13 mouse cellular contexts compared by ENCODE assay signal in the genomic region with DNA sequence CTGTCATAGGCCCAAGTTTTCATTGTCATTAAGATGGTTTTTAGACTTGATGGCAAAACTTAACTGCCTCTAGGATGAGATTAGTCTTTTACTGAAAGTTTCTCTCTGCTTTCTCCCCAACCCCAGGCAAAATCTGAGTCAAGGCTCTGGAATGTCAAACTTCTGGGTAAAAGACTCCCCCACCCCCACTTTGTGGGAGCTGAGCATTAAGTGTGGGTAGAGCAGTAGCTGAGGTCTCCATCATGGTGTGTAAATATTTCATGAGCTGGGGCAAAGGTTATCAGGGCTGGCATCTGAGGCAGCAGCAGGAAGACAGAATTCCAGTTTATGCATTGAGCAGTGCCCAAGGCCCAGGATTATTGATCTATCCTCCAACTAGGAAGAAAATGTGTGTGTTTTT.
DNase-seq lines count a peak whose midpoint lies in the region; ATAC-seq and TF ChIP-seq lines count a peak whose summit lies in the region.
"Had no signal": no experiment of that assay in that cellular context is flagged by ENCODE, and none has a peak within 500 bp of the region (broad histone marks: within the 10 kb centered on the region; RNA-seq: fewer than 3 reads in every experiment).

No protein-coding gene starts in this region.

- no peak; the same call in 1 of the 2 replicates for ATAC-seq in liver, embryonic 11.5 days (replicated peaks; ENCODE audit: low FRiP score)
- no peak for ATAC-seq in liver, postnatal 0 days
- ATAC-seq: forebrain, embryonic 15.5 days had no signal

- no peaks in the 10 kb centered on the region for H3K36me3 ChIP-seq in liver, adult 2 months (ENCODE audit: control insufficient read depth, insufficient read depth, low read length)
- H3K36me3 ChIP-seq in liver, embryonic 11.5 days (ENCODE audit: control insufficient read depth, insufficient read depth, low read length), result no peaks in the 10 kb centered on the region
- H3K36me3 ChIP-seq in liver, postnatal 0 days (replicated peaks; ENCODE audit: insufficient read depth, low read length), result no peaks in the 10 kb centered on the region
- H3K36me3 ChIP-seq: forebrain, embryonic 15.5 days; limb, embryonic 15.5 days had no signal

- no peak for TF ChIP-seq POLR2A in liver, adult 2 months (IDR thresholded peaks at IDR 0.05; ENCODE audit: extremely low read depth, insufficient read depth, low read length)

- DNase-seq in liver, adult 2 months (ENCODE audit: extremely low read depth, low read depth, low spot score), result peak; percentile 38
- DNase-seq in liver, embryonic 11.5 days (ENCODE audit: low spot score), result no peak
- peak; percentile 49 for DNase-seq in NIH3T3 (ENCODE audit: low read depth)
- DNase-seq in embryo, embryonic 10 days (ENCODE audit: low spot score), result peak; percentile 36
- peak; percentile 12 for DNase-seq in liver, postnatal 0 days
- no peak for DNase-seq in ovary, adult 18-20 months (ENCODE audit: low spot score)
- no peak for DNase-seq in left cerebral cortex, adult 2 months (ENCODE audit: extremely low spot score in 1 of 2, low spot score in 2 of 2)
- DNase-seq: adrenal gland, postnatal 36 days; cerebellum, postnatal 25 days; gastrocnemius, postnatal 10 days had no signal

- H3K4me1 ChIP-seq in liver, adult 2 months (ENCODE audit: control insufficient read depth, insufficient read depth, low read length), result no peaks in the 10 kb centered on the region
- no peaks in the 10 kb centered on the region for H3K4me1 ChIP-seq in liver, embryonic 11.5 days (replicated peaks; ENCODE audit: control insufficient read depth, insufficient read depth, low read length)
- H3K4me1 ChIP-seq in liver, postnatal 0 days (ENCODE audit: insufficient read depth), result no peaks in the 10 kb centered on the region
- H3K4me1 ChIP-seq: forebrain, embryonic 15.5 days; limb, embryonic 15.5 days; megakaryocyte, embryonic 14.5 days had no signal

- H3K79me2 ChIP-seq in liver, adult 2 months (ENCODE audit: control insufficient read depth, insufficient read depth, low read length), result no peaks in the 10 kb centered on the region

- no peak for TF ChIP-seq CTCF in liver, adult 2 months (IDR thresholded peaks at IDR 0.05; ENCODE audit: low read depth, low read length)
- TF ChIP-seq CTCF in liver, postnatal 0 days (IDR thresholded peaks at IDR 0.05; ENCODE audit: low read depth), result no peak
- TF ChIP-seq CTCF in left cerebral cortex, adult 2 months (IDR thresholded peaks at IDR 0.05), result no peak

- H3K27me3 ChIP-seq in liver, adult 2 months (ENCODE audit: control insufficient read depth, insufficient read depth, low read length), result no peaks in the 10 kb centered on the region
- H3K27me3 ChIP-seq in liver, embryonic 11.5 days (replicated peaks; ENCODE audit: control insufficient read depth, insufficient read depth, low read length), result no peaks in the 10 kb centered on the region
- no peaks in the 10 kb centered on the region for H3K27me3 ChIP-seq in liver, postnatal 0 days (ENCODE audit: insufficient read depth, low read length)
- H3K27me3 ChIP-seq: forebrain, embryonic 15.5 days; limb, embryonic 15.5 days had no signal

- H3K27ac ChIP-seq in liver, adult 2 months (replicated peaks; ENCODE audit: insufficient read depth, low read depth, low read length), result no peak overlapping the region
- no peak overlapping the region for H3K27ac ChIP-seq in liver, embryonic 11.5 days (ENCODE audit: low read depth, low read length)
- H3K27ac ChIP-seq in liver, postnatal 0 days (ENCODE audit: low read depth), result no peak overlapping the region
- H3K27ac ChIP-seq in left cerebral cortex, adult 2 months, result no peak overlapping the region
- H3K27ac ChIP-seq: forebrain, embryonic 15.5 days; limb, embryonic 15.5 days had no signal

- no peak overlapping the region for H3K4me3 ChIP-seq in liver, adult 2 months (ENCODE audit: insufficient read depth, low read depth, low read length)
- no peak overlapping the region for H3K4me3 ChIP-seq in liver, embryonic 11.5 days (ENCODE audit: low read depth, low read length)
- no peak overlapping the region for H3K4me3 ChIP-seq in liver, postnatal 0 days (ENCODE audit: low read depth, low read length)
- no peak overlapping the region for H3K4me3 ChIP-seq in left cerebral cortex, adult 2 months
- H3K4me3 ChIP-seq: forebrain, embryonic 15.5 days; limb, embryonic 15.5 days; megakaryocyte, embryonic 14.5 days had no signal

- no peaks in the 10 kb centered on the region for H3K9me3 ChIP-seq in liver, embryonic 11.5 days (ENCODE audit: control insufficient read depth, low read length)
- H3K9me3 ChIP-seq in liver, postnatal 0 days (ENCODE audit: low read length), result no peaks in the 10 kb centered on the region
- H3K9me3 ChIP-seq: forebrain, embryonic 15.5 days; limb, embryonic 15.5 days; megakaryocyte, embryonic 14.5 days had no signal

- H3K4me2 ChIP-seq in liver, embryonic 11.5 days, result no peak overlapping the region
- no peak overlapping the region for H3K4me2 ChIP-seq in liver, postnatal 0 days (ENCODE audit: low read depth, low read length)
- H3K4me2 ChIP-seq: forebrain, embryonic 15.5 days; limb, embryonic 15.5 days had no signal

- intact Hi-C loops in left cerebral cortex, adult 2 months (cut with DNase I), result loop anchor here (10.0 kb wide), 1 partner anchor 187 kb away; no protein-coding TSS in a partner anchor

- no peak for TF ChIP-seq EP300 in liver, postnatal 0 days (IDR thresholded peaks at IDR 0.05; ENCODE audit: low read depth)

- no peak overlapping the region for H3K9ac ChIP-seq in liver, adult 2 months (ENCODE audit: low read depth, low read length)
- no peak overlapping the region for H3K9ac ChIP-seq in liver, embryonic 11.5 days (ENCODE audit: low read depth, low read length)
- no peak overlapping the region for H3K9ac ChIP-seq in liver, postnatal 0 days (replicated peaks)
- H3K9ac ChIP-seq: forebrain, embryonic 15.5 days; limb, embryonic 15.5 days had no signal

Comparison
In these comparisons a context has a peak if more than half of its experiments do, and no peak if none do; other contexts are left out.
1. DNase-seq: peak in liver, adult 2 months (single experiment), NIH3T3 (single experiment), embryo, embryonic 10 days (single experiment) and liver, postnatal 0 days (single experiment); none in liver, embryonic 11.5 days (single experiment), ovary, adult 18-20 months (single experiment) and left cerebral cortex, adult 2 months (0 of 2).